Mouse (Mus musculus): ENCODE data around the gene Il9. TPM values are rescaled to one million over a fixed set of nuclear protein-coding genes. Genes with fewer than 3 reads are reported as not detected.

The Il9 gene
- polyA plus RNA-seq, 1 experiment from 2014 or later = not detected

- Histone ChIP-seq H3K27me3 (ENCODE audit: low read depth, poor library complexity, severe bottlenecking) (no peaks in the 10 kb centered on the region), H3K4me3 (no peak overlapping the region), H3K4me1 (no peaks in the 10 kb centered on the region), H3K36me3 (no peaks in the 10 kb centered on the region), H3K9me3 (replicated peaks) (no peaks in the 10 kb centered on the region), H3K27ac (no peak overlapping the region)
- whole genome bisulfite sequencing = 83% methylated on average over 6 of the region's 6 CpGs
- no peak for DNase-seq (ENCODE audit: low spot score)
Measured at GRCm38 (mm10) chr13:56501866-56502420, 19.9 kb upstream of the Il9 start.

GRCm38 (mm10) chr13:56500636-56501035 is 18.6 kb upstream of the Il9 start:
- no peaks in the 10 kb centered on the region for H3K27me3 ChIP-seq (ENCODE audit: low read depth, poor library complexity, severe bottlenecking)
- DNase-seq (ENCODE audit: low spot score) = no peak
- H3K27ac ChIP-seq = no peak overlapping the region
- H3K4me1 ChIP-seq = no peaks in the 10 kb centered on the region
- H3K9me3 ChIP-seq (replicated peaks) = no peaks in the 10 kb centered on the region
- no peaks in the 10 kb centered on the region for H3K36me3 ChIP-seq
- H3K4me3 ChIP-seq = no peak overlapping the region
- WGBS = 91% methylated on average over 8 of the region's 8 CpGs

DNA sequence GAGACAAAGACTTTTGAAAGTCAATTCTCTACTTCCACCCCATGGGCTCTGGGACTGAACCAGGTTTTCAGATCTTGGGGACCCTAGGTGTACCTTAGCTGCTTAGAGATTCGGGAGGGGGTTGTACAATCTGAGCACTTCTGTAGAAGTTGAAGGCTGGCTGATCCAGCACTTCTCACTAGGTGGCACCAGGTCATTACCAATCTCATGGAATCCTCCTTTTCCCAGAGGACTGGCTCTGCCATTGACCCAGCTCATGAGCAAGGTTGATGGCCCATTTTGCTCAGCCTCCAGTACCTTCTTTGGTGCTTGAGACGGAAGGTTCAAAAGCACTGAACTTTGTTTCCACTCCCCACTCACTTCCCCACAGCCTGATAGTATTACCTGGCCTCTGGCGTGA is 18.1 kb upstream of the Il9 start:
- 74% methylated on average over 3 of the region's 3 CpGs for WGBS
- DNase-seq (ENCODE audit: low spot score) = no peak

GRCm38 (mm10) chr13:56494440-56494839 is 12.4 kb upstream of the Il9 start:
- no peak for DNase-seq (ENCODE audit: low spot score)
- Histone ChIP-seq H3K27ac (no peak overlapping the region), H3K36me3 (no peaks in the 10 kb centered on the region), H3K4me3 (no peak overlapping the region), H3K4me1 (no peaks in the 10 kb centered on the region), H3K27me3 (ENCODE audit: low read depth, poor library complexity, severe bottlenecking) (no peaks in the 10 kb centered on the region), H3K9me3 (replicated peaks) (no peaks in the 10 kb centered on the region)
- WGBS = 79% methylated on average over 3 of the region's 3 CpGs

More for the DNA sequence above, 18.1 kb upstream of the Il9 start:
- no peaks in the 10 kb centered on the region for H3K4me1 ChIP-seq
- H3K36me3 ChIP-seq = no peaks in the 10 kb centered on the region
- H3K27me3 ChIP-seq (ENCODE audit: low read depth, poor library complexity, severe bottlenecking) = no peaks in the 10 kb centered on the region
- no peak overlapping the region for H3K27ac ChIP-seq
- H3K4me3 ChIP-seq = no peak overlapping the region
- no peaks in the 10 kb centered on the region for H3K9me3 ChIP-seq (replicated peaks)

DNA sequence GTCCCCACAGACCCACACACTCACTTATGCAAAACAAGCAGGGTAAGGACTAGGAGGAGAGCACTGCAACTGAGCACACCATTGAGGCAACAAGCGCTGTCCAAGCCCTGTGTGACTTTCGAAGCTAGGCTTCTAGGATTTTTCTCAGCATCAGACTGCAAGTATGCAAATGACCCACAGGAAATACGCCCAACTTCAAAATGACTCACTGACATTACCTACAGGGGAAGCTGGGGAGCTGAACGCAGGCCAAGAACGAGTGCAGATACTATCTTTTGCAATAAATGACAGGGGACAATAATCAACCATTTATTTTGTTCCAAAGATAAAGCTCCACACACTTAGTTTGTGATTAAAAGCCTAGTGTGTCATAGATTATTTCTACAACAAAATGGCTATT is 6.0 kb upstream of the Il9 start:
- WGBS = 78% methylated on average over 5 of the region's 5 CpGs
- DNase-seq (ENCODE audit: low spot score) = no peak
- no peaks in the 10 kb centered on the region for H3K9me3 ChIP-seq (replicated peaks)
- H3K36me3 ChIP-seq = no peaks in the 10 kb centered on the region
- no peaks in the 10 kb centered on the region for H3K27me3 ChIP-seq (ENCODE audit: low read depth, poor library complexity, severe bottlenecking)
- H3K27ac ChIP-seq = no peak overlapping the region
- H3K4me3 ChIP-seq = no peak overlapping the region
- H3K4me1 ChIP-seq = no peaks in the 10 kb centered on the region

DNA sequence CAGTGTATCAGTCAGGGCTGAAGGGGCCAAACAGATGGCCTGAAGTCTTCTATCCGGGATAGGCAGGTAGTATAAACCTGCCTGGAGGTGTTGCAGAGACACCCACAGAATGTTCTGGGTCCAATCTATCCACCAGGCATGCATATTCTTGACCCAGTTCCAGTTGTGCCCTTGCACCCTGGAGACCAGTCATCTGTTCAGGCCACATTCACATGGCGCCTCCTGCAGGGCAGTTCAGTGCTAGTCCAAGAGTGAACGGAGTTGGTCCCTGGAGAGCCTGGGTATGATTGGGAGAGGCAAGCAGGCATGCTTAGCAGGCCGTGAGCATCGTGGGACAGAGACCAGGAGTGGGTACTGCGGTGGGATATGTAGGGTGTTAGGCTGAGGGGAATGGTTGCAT is 4.0 kb downstream of the Il9 start:
- Histone ChIP-seq H3K4me3 (no peak overlapping the region), H3K27ac (no peak overlapping the region), H3K9me3 (replicated peaks) (no peaks in the 10 kb centered on the region), H3K4me1 (peaks cover 10% of the 10 kb centered on the region), H3K27me3 (ENCODE audit: low read depth, poor library complexity, severe bottlenecking) (no peaks in the 10 kb centered on the region), H3K36me3 (no peaks in the 10 kb centered on the region)
- peak; percentile 29 for DNase-seq (ENCODE audit: low spot score)
- WGBS = 85% methylated on average over 6 of the region's 6 CpGs

DNA sequence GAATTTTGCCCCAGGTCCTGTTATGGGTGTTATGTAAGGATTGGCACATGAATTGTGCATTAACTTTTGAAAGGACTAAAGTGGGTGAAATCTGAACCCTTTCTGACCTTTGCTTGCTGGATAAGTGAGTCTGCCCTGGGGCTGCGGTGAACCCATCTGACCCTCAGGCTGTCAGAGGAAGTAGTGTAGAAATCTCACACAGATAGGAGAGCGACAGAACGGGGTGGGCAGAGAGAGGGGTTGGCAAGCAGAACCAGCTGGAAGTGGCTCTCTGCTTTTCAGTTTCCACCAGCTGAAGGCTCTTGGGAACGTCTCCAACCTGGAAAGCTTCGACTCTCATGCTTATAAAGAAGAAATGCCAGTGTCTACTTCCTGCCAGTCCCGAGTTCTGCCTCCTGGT is 4.8 kb downstream of the Il9 start:
- Histone ChIP-seq H3K9me3 (replicated peaks) (no peaks in the 10 kb centered on the region), H3K4me1 (peaks cover 10% of the 10 kb centered on the region), H3K27me3 (ENCODE audit: low read depth, poor library complexity, severe bottlenecking) (no peaks in the 10 kb centered on the region), H3K27ac (no peak overlapping the region), H3K36me3 (no peaks in the 10 kb centered on the region), H3K4me3 (no peak overlapping the region)
- DNase-seq (ENCODE audit: low spot score) = peak; percentile 28
- WGBS = 40% methylated on average over 6 of the region's 6 CpGs

- Histone ChIP-seq H3K36me3 (no peaks in the 10 kb centered on the region), H3K27me3 (ENCODE audit: low read depth, poor library complexity, severe bottlenecking) (no peaks in the 10 kb centered on the region), H3K27ac (no peak overlapping the region), H3K4me1 (peaks cover 10% of the 10 kb centered on the region), H3K4me3 (no peak overlapping the region), H3K9me3 (replicated peaks) (no peaks in the 10 kb centered on the region)
- peak; percentile 30 for DNase-seq (ENCODE audit: low spot score)
- 77% methylated on average over 5 of the region's 5 CpGs for WGBS
Measured at GRCm38 (mm10) chr13:56476790-56477189, 5.3 kb downstream of the Il9 start.

DNA sequence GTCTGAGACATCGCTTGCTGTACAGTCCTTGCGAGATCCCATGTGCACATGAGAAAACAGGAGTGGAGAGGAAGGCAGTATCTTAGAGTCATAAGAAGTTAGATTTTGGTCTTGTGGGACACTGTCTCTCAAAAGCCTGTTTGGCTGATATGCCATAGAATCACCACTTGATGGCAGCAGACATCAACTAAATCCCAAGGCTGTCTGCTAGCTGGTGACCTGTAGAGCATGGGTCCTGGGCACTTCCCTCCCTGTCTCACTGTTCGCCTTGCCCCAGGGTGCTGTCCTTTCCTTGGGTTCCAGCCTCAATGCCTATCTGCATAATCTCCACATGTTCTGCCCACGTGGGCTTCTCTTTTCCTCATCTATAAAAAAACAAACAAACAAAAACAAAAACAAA is 6.7 kb downstream of the Il9 start:
- peaks cover 1% of the 10 kb centered on the region; the same call in 1 of the 2 replicates for H3K27me3 ChIP-seq (ENCODE audit: low read depth, poor library complexity, severe bottlenecking)
- peaks cover 10% of the 10 kb centered on the region for H3K4me1 ChIP-seq
- no peak overlapping the region for H3K4me3 ChIP-seq
- DNase-seq (ENCODE audit: low spot score) = peak; percentile 49
- no peaks in the 10 kb centered on the region for H3K36me3 ChIP-seq
- H3K9me3 ChIP-seq (replicated peaks) = no peaks in the 10 kb centered on the region
- 43% methylated on average over 4 of the region's 4 CpGs for WGBS
- no peak overlapping the region for H3K27ac ChIP-seq

DNA sequence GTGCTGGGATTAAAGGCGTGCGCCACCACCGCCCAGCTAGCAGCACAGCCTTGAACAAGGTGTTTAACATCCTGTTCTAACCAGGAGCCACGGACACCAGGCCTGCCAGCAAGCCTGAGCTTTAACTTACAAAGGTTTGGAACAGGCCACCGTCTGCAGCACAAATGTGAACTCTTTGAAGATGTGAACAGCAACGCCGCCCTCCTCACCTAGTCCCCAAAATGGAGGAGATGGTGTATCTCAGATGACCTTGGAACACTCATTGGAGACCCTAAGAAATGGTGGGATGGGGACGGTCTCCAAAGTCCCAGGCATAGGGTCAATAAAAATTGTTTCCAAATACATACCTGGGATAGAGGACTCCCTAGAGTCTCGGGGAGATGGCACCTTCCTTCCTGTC is 9.4 kb downstream of the Il9 start:
- 94% methylated on average over 9 of the region's 9 CpGs for WGBS
- Histone ChIP-seq H3K4me3 (no peak overlapping the region), H3K27me3 (ENCODE audit: low read depth, poor library complexity, severe bottlenecking) (peaks cover 3% of the 10 kb centered on the region; the same call in 1 of the 2 replicates), H3K36me3 (no peaks in the 10 kb centered on the region), H3K9me3 (replicated peaks) (no peaks in the 10 kb centered on the region), H3K4me1 (peaks cover 10% of the 10 kb centered on the region), H3K27ac (no peak overlapping the region)
- DNase-seq (ENCODE audit: low spot score) = no peak

DNA sequence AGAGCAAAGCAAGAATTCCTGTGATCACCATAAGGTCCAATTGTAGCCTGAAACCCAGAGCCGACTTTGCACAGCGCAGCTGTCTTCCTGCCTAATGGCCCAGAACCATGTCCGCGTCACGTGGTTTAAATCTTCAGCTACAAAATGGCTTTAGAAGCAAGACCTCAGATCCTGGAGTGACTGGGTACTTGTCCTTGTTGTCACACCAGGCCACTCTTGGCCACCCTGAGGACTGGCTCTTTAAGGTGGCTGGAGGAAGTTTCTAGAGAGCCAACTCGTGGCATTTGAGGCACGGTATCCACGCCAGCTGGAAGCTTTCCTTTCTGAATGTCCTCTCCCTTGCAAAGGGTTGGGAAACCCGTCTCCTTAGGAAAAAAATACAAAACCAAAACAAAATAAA is 10.1 kb downstream of the Il9 start:
- H3K4me1 ChIP-seq = peaks cover 6% of the 10 kb centered on the region; the same call in 1 of the 2 replicates
- no peak overlapping the region for H3K4me3 ChIP-seq
- H3K27me3 ChIP-seq (ENCODE audit: low read depth, poor library complexity, severe bottlenecking) = peaks cover 3% of the 10 kb centered on the region; the same call in 1 of the 2 replicates
- H3K9me3 ChIP-seq (replicated peaks) = no peaks in the 10 kb centered on the region
- H3K36me3 ChIP-seq = no peaks in the 10 kb centered on the region
- no peak overlapping the region for H3K27ac ChIP-seq
- DNase-seq (ENCODE audit: low spot score) = no peak
- WGBS = 88% methylated on average over 9 of the region's 9 CpGs

- H3K4me1 ChIP-seq = 0 out of 2 replicates have a peak, but pooled peaks cover 2% of the 10 kb centered on the region
- 90% methylated on average over 6 of the region's 6 CpGs for WGBS
- 0 out of 2 replicates have a peak overlapping the region, but pooled peaks have one; percentile 4 for H3K27ac ChIP-seq
- H3K36me3 ChIP-seq = no peaks in the 10 kb centered on the region
- H3K4me3 ChIP-seq = no peak overlapping the region
- DNase-seq (ENCODE audit: low spot score) = no peak
- H3K27me3 ChIP-seq (ENCODE audit: low read depth, poor library complexity, severe bottlenecking) = peaks cover 3% of the 10 kb centered on the region; the same call in 1 of the 2 replicates
- H3K9me3 ChIP-seq (replicated peaks) = no peaks in the 10 kb centered on the region
Measured at GRCm38 (mm10) chr13:56471211-56471610, 10.8 kb downstream of the Il9 start.

- Histone ChIP-seq H3K4me1 (peaks cover 14% of the 10 kb centered on the region), H3K36me3 (no peaks in the 10 kb centered on the region)
- WGBS = 94% methylated on average over 4 of the region's 4 CpGs
Measured at GRCm38 (mm10) chr13:56468536-56468935, 13.5 kb downstream of the Il9 start.

DNA sequence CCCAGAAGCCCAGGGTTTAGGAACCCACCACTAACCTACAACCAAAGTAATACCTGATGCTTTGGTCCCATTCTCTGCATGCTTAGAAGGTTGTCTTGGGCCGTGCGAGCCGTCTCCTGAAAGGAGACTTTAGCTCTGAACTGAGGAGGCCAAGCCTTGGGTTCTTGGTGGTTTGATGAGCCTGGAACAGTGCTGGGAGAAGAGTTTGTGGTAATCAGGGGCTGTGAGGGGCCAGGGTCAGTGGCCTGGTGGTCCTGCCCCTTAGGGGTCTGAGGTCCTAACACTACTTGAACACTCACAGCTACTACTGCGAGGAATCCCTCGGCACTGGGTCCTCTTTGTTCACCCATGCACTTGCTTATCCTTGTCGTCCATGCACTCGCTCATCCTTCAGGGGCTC is 14.3 kb downstream of the Il9 start:
- no peak for DNase-seq (ENCODE audit: low spot score)
- 93% methylated on average over 7 of the region's 7 CpGs for WGBS

More at GRCm38 (mm10) chr13:56468536-56468935, 13.5 kb downstream of the Il9 start:
- Histone ChIP-seq H3K27me3 (ENCODE audit: low read depth, poor library complexity, severe bottlenecking) (peaks cover 12% of the 10 kb centered on the region), H3K9me3 (replicated peaks) (no peaks in the 10 kb centered on the region), H3K27ac (no peak overlapping the region), H3K4me3 (no peak overlapping the region)
- no peak for DNase-seq (ENCODE audit: low spot score)

More for the DNA sequence above, 14.3 kb downstream of the Il9 start:
- Histone ChIP-seq H3K9me3 (replicated peaks) (no peaks in the 10 kb centered on the region), H3K36me3 (no peaks in the 10 kb centered on the region), H3K4me3 (no peak overlapping the region), H3K27ac (no peak overlapping the region), H3K4me1 (peaks cover 14% of the 10 kb centered on the region), H3K27me3 (ENCODE audit: low read depth, poor library complexity, severe bottlenecking) (peaks cover 12% of the 10 kb centered on the region)
